ENCODE assay signal across 8 mouse cellular contexts in the genomic region with DNA sequence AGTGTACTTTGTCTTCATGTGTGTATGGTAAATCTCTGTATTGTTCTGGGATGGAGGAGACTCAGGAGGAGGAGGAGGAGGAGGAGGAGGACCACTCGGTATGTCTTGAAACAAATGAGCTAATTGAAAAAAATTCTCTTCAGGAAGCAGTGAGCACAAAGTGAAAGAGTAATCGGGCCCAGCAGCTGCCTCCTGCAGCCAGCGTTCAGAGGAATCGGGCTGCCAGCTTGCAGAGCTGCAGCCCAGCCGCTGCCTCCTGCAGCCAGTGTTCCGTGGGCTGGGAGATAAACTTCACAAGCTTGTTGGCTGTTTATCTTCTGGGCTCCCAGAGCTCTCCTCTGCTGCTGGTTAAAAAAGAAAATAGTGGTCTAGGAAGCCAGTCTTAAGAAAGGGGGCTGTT.
A peak's percentile ranks its signal among the peaks of the same experiment; 100 is the strongest.
DNase-seq lines count a peak whose midpoint lies in the region; ATAC-seq and TF ChIP-seq lines count a peak whose summit lies in the region.

No protein-coding gene starts in this region.

- no peak for ATAC-seq in lung, postnatal 0 days
- ATAC-seq in embryonic facial prominence, embryonic 14.5 days (ENCODE audit: low read depth): no peak
- ATAC-seq in intestine, embryonic 14.5 days (replicated peaks; ENCODE audit: low FRiP score, low TSS enrichment, low read depth): no peak
- no peak for ATAC-seq in midbrain, postnatal 0 days (ENCODE audit: low FRiP score)

- TF ChIP-seq CTCF in lung, postnatal 0 days (IDR thresholded peaks at IDR 0.05): no peak
- TF ChIP-seq CTCF in midbrain, postnatal 0 days (IDR thresholded peaks at IDR 0.05): no peak

- no peak overlapping the region for H3K4me3 ChIP-seq in lung, postnatal 0 days (ENCODE audit: low read depth, low read length)
- no peak overlapping the region for H3K4me3 ChIP-seq in embryonic facial prominence, embryonic 14.5 days (ENCODE audit: low read depth, low read length)
- 0 out of 2 replicates have a peak overlapping the region, but pooled peaks have one; percentile 1 for H3K4me3 ChIP-seq in intestine, embryonic 14.5 days (ENCODE audit: low read depth, low read length)
- H3K4me3 ChIP-seq in midbrain, postnatal 0 days (ENCODE audit: low read depth, low read length): no peak overlapping the region

- peak overlapping the region; percentile 67; the same call in 1 of the 2 replicates for H3K4me2 ChIP-seq in lung, postnatal 0 days (replicated peaks; ENCODE audit: low read depth, low read length)
- H3K4me2 ChIP-seq in embryonic facial prominence, embryonic 14.5 days (ENCODE audit: low read depth, low read length): peak overlapping the region; percentile 48
- peak overlapping the region; percentile 42 for H3K4me2 ChIP-seq in intestine, embryonic 14.5 days (ENCODE audit: low read length)
- no peak overlapping the region for H3K4me2 ChIP-seq in midbrain, postnatal 0 days (ENCODE audit: low read depth, low read length, poor library complexity, severe bottlenecking)

- H3K9ac ChIP-seq in lung, postnatal 0 days (replicated peaks; ENCODE audit: low read depth): no peak overlapping the region
- H3K9ac ChIP-seq in embryonic facial prominence, embryonic 14.5 days (ENCODE audit: low read depth, low read length): peak overlapping the region; percentile 49; the same call in 1 of the 2 replicates
- peak overlapping the region; percentile 22; the same call in 1 of the 2 replicates for H3K9ac ChIP-seq in intestine, embryonic 14.5 days (ENCODE audit: low read length)
- H3K9ac ChIP-seq in midbrain, postnatal 0 days (replicated peaks; ENCODE audit: low read length, poor library complexity, severe bottlenecking): no peak overlapping the region; the same call in 1 of the 2 replicates

- peaks cover 6% of the 10 kb centered on the region; the same call in 1 of the 2 replicates for H3K4me1 ChIP-seq in lung, postnatal 0 days (ENCODE audit: insufficient read depth, low read depth, low read length)
- H3K4me1 ChIP-seq in embryonic facial prominence, embryonic 14.5 days (ENCODE audit: control insufficient read depth, insufficient read depth, low read length): peaks cover 15% of the 10 kb centered on the region
- peaks cover 45% of the 10 kb centered on the region for H3K4me1 ChIP-seq in intestine, embryonic 14.5 days (replicated peaks; ENCODE audit: control insufficient read depth, insufficient read depth, low read length)
- peaks cover 6% of the 10 kb centered on the region; the same call in 1 of the 2 replicates for H3K4me1 ChIP-seq in midbrain, postnatal 0 days (ENCODE audit: insufficient read depth, low read length)

- DNase-seq in lung, postnatal 0 days (ENCODE audit: low spot score): no peak
- DNase-seq in lung, postnatal 36 days: no peak
- DNase-seq in embryonic facial prominence, embryonic 14.5 days (ENCODE audit: low spot score): peak; percentile 69
- no peak for DNase-seq in intestine, embryonic 14.5 days (ENCODE audit: low spot score)
- peak; percentile 50 for DNase-seq in midbrain, postnatal 0 days (ENCODE audit: low spot score)
- DNase-seq in ovary, postnatal 36 days (ENCODE audit: low spot score): no peak
- no peak for DNase-seq in adrenal gland, postnatal 4 days (ENCODE audit: low spot score in 2 of 2)
- no peak for DNase-seq in cerebellum, adult 18-20 months

- peak overlapping the region; percentile 38; the same call in 1 of the 2 replicates for H3K27ac ChIP-seq in lung, postnatal 0 days (ENCODE audit: low read length)
- peak overlapping the region; percentile 6 for H3K27ac ChIP-seq in embryonic facial prominence, embryonic 14.5 days (replicated peaks; ENCODE audit: low read depth, low read length)
- peak overlapping the region; percentile 43 for H3K27ac ChIP-seq in intestine, embryonic 14.5 days (ENCODE audit: low read depth)
- H3K27ac ChIP-seq in midbrain, postnatal 0 days (ENCODE audit: low read depth, low read length): peak overlapping the region; percentile 7; the same call in 1 of the 2 replicates

- WGBS in lung, postnatal 0 days: under 1% methylated on average over 6 of the region's 6 CpGs
- 2% methylated on average over 6 of the region's 6 CpGs for WGBS in embryonic facial prominence, embryonic 14.5 days
- WGBS in intestine, embryonic 14.5 days: 2% methylated on average over 6 of the region's 6 CpGs
- 6% methylated on average over 6 of the region's 6 CpGs for WGBS in midbrain, postnatal 0 days

- H3K27me3 ChIP-seq in lung, postnatal 0 days (replicated peaks; ENCODE audit: insufficient read depth, low read length): no peaks in the 10 kb centered on the region
- no peaks in the 10 kb centered on the region for H3K27me3 ChIP-seq in embryonic facial prominence, embryonic 14.5 days (replicated peaks; ENCODE audit: control insufficient read depth, insufficient read depth, low read length)
- H3K27me3 ChIP-seq in intestine, embryonic 14.5 days (replicated peaks; ENCODE audit: control insufficient read depth, insufficient read depth, low read length): no peaks in the 10 kb centered on the region
- H3K27me3 ChIP-seq in midbrain, postnatal 0 days (ENCODE audit: insufficient read depth, low read length): no peaks in the 10 kb centered on the region

- no peaks in the 10 kb centered on the region for H3K36me3 ChIP-seq in lung, postnatal 0 days (ENCODE audit: insufficient read depth, low read length)
- no peaks in the 10 kb centered on the region for H3K36me3 ChIP-seq in embryonic facial prominence, embryonic 14.5 days (ENCODE audit: control insufficient read depth, insufficient read depth, low read length)
- no peaks in the 10 kb centered on the region for H3K36me3 ChIP-seq in intestine, embryonic 14.5 days (ENCODE audit: control insufficient read depth, insufficient read depth, low read length)
- no peaks in the 10 kb centered on the region for H3K36me3 ChIP-seq in midbrain, postnatal 0 days (ENCODE audit: insufficient read depth, low read length)

- TF ChIP-seq EP300 in lung, postnatal 0 days (IDR thresholded peaks at IDR 0.05): no peak

- no peaks in the 10 kb centered on the region for H3K9me3 ChIP-seq in lung, postnatal 0 days (ENCODE audit: low read length)
- no peaks in the 10 kb centered on the region for H3K9me3 ChIP-seq in embryonic facial prominence, embryonic 14.5 days (ENCODE audit: control insufficient read depth, low read length)
- H3K9me3 ChIP-seq in intestine, embryonic 14.5 days (ENCODE audit: control insufficient read depth, low read length): no peaks in the 10 kb centered on the region
- H3K9me3 ChIP-seq in midbrain, postnatal 0 days (ENCODE audit: low read length): no peaks in the 10 kb centered on the region

Comparison
In these comparisons a context has a peak if more than half of its experiments do, and no peak if none do; other contexts are left out.
1. DNase-seq: peak in embryonic facial prominence, embryonic 14.5 days (single experiment) and midbrain, postnatal 0 days (single experiment); none in lung, postnatal 0 days (single experiment), lung, postnatal 36 days (single experiment), intestine, embryonic 14.5 days (single experiment), ovary, postnatal 36 days (single experiment), adrenal gland, postnatal 4 days (0 of 2) and cerebellum, adult 18-20 months (0 of 2).
2. H3K9ac ChIP-seq: peak in embryonic facial prominence, embryonic 14.5 days (single experiment) and intestine, embryonic 14.5 days (single experiment); none in lung, postnatal 0 days (single experiment) and midbrain, postnatal 0 days (single experiment).
3. Peak in every context shown above with its lines, with median percentiles within 50 percentile points of each other: H3K27ac ChIP-seq.